Mouse (Mus musculus) cerebellum, postnatal 14 days (tissue): Measurements from ENCODE around the gene Evpl.
A peak's percentile ranks its signal among the peaks of the same experiment; 100 is the strongest.

Experiments used
- DNase-seq, 2 experiments: peaks; one replicate each; pipeline ENCODE4 v3.0.0; 2021; ENCODE audit warnings: mixed read lengths in 2 of 2

Gene Evpl

DNA sequence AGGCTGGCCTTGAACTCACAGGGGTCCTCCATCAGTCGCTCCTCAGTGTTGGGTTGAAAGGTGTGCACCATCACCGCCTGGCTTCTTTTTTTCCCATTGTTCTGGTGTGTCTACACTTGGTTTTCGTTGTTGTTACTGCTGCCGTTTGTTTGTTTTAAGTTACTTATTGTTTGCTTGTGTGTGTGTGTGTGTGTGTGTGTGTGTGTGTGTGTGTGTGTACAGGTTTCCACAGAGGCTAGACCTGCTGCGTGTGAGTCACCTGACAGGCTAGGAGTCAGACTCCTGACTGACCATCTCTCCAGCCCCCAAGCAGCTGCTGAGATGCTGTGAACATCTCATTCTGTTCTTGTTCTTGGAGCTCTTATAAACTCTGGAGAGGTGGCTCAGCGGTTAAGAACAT lies 25.0 kb downstream of the Evpl start:
- DNase-seq: no peak

GRCm38 (mm10) chr11:116210696-116211095 lies 27.2 kb downstream of the Evpl start:
- no peak for DNase-seq

DNA sequence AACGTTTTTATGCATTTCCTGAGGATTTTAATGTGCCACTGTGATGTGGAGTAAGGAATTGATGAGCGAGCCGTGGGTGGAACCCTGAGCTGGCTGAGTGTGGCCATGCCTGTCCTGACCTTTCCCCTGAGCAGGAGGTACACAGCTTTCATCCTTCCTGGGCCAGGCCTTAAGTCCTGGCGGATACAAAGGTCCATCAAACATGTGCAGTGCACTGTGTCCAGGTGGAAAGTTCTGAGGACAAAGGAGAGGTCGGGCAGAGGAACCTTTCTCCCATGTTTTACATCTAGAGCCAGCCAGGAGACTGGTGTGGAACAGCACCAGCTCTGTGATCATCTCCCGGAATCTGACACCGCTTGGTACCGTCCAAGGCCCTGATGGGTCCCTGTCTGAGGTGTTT lies 28.6 kb downstream of the Evpl start:
- DNase-seq: no peak

DNA sequence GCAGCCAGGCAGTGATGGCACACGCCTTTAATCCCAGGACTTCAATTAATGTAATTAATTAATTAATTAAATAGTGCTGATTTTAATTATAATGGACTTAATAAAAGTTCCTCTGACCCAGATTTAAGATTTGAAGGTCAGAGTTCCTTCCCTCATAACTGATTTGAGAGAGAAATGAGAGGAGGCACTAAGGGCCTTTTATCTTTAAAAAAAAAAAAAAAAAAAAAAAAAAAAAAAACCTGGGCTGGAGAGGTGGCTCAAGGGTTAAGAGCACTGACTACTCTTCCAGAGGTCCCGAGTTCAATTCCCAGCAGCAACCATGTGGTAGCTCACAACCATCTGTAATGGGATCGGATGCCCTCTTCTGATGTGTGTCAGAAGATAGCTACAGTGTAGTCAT lies 29.2 kb downstream of the Evpl start:
- DNase-seq: no peak

DNA sequence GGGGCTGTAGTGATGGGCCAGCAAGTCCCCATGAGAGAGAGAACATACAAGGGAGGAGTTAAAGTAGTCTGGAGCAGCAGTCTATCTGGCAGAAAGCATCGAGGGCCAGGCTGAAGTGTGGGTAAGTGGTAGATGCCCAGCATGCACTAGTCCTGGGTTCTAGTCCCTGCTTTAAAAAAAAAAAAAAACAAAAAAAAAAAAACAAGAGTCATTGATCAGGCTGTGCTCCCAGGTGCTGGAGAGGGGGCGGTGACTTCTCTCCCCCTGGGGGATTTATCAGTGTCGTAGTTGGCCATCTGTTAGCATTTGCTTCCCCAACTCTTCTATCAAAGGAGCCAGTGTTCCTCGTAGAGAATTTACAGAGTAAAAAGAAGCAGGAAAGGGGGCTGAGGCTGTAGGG lies 31.2 kb downstream of the Evpl start:
- DNase-seq: no peak

DNA sequence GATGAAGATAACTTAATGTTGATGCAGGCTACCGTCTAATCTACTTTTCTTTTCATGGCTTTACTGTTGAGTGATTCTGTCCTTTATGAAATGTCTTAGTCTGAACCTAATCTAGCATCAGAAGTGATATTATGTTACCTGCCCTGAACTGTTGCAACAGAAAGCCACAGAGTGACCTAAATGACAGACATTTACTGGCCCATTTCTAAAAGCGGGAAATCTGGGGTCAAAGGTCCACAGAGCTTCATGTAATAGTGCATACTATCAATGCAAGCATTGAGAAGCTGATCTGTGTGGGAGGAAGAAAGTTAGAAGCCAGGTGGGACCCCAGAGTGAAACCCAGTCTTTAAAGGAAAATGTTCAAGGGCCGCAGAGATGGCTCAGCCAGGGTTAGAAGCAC lies 34.7 kb downstream of the Evpl start:
- no peak for DNase-seq

GRCm38 (mm10) chr11:116201151-116201550 lies 36.7 kb downstream of the Evpl start:
- no peak for DNase-seq

DNA sequence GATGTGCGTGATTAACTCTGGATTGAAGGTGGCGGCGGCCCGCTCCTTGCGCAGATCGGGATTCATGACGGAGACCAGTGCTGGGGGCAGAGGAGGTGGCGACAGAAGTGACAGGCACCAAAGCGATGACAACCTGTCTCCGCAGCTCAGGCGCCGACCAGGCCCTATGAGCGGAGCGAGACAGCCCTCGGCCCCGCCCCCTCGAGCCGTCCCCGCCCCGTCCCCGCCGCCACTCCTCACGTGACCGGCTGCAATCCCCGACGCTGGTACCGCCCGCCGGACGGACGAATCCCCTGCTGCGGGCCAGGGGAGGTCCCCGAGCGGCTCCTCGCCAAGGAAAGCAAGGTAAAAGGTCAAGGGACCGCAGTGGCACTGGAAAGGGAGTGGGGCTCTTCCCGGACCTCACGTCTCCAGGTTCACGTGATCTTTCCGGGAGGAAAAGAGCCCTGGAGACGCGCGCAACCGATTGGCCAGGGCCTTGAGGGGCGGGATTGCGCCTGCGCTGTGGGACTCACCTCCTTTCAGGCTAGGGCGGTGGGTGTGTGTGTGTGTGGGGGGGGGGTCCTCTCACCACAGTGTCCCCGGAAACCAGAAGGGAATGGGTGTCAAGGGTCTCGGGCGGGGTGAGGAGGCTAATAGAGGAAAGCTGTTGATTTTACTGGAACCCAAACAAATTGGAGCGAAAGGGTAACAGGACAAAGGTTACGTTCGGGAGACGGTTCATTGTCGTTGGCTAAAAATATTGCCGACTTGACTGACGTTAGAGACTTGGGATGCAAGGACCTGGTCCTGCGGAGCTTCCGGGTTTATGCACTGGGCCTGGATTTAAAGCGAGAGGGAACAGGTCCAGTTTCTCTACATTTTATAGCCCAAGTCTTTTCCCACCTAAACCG lies 39.0 kb downstream of the Evpl start, which contains the start of the genes Ten1 and Acox1:
TSS of gene Ten1 (plus strand) at position 217 of the 893 bp plus-strand sequence.
TSS of gene Acox1 (minus strand) at position 407 of the 893 bp plus-strand sequence.
- DNase-seq: peak; percentile 98

DNA sequence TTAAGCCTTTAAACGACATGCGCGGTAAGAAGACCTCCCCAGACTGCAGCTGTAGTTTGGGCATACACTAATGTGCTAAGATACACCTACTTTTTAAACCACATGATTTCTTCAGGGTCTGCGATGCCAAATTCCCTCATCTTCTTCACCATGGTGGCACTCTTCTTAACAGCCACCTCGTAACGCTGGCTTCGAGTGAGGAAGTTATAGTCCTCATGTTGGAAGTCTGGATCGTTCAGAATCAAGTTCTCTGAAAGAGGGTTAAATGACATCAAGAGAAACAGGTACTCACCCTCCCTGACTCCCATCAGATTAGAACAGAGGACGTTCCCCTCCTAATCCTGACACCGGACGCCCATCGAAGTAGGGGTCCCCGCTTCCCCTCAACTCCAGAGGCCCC lies 39.7 kb downstream of the Evpl start:
- no peak for DNase-seq

- no peak for DNase-seq
Observed at GRCm38 (mm10) chr11:116197584-116197906, 40.3 kb downstream of the Evpl start.

DNA sequence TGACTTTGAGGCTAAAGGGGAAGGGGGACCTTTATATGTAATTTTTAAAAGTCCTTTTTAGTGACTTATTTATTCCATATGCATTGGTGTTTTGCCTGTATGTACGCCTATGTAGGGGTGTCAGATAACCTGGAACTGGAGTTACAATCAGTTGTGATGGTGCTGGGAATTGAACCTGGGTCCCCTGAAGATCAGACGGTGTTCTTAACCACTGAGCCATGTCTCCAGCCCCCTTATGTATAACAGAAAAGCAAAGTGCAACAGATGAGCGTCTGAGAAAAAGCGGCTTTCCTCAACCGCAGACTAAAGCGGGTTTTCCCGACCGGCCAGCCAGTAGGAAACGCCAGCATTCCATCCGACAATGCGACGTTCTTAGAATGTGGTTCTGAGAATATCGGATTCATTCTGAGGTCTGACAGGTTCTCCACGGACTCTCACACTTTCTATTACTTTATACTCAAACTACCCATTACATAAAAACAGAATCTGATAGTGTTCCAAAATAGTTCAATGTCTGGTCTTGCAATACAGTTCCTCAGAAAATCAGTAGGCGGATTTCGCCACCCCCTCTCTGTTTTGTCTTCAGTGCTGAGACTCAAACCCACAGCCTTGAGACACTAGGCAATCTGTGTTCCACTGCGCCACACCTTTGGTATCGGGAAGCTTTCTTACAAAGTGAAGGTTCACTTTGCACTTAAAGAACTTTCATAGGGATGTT lies 40.9 kb downstream of the Evpl start:
- no peak for DNase-seq

DNA sequence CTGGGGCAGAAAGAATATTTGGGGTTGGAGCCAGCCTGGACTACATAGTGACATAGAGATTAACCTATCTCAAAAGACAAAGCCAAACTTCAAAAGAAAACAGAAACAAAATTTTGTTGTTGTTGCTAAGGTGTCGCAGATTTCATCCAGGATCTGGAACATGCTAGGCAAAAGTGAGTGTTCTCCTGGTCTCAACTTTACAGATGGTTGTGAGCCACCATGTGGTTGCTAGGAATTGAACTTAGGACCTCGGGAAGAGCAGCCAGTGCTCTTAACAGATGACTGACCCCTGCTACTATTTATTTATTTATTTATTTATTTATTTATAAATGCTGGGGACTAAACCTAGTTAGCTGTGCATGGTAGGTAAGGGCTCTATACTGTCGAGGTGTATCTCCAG lies 41.5 kb downstream of the Evpl start:
- DNase-seq: no peak

- no peak for DNase-seq
Observed at GRCm38 (mm10) chr11:116195252-116195651, 42.6 kb downstream of the Evpl start.

DNA sequence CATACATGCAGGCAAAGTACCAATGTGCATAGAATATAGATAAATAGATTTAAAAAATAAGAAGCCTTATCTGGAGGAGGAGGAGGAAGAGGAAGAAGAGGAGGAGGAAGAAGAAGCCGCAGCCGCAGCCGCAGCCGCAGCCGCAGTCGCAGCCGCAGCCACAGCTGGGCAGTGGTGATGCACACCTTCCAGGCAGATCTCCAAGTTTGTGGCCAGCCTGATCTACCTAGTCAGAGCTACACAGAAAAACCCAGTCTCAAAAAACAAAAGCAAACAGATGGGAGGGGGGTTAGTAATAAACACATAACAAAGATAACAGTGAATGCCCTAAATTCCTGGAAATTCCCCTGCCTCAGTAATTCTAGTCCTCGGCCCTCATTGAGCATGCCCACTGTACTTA lies 43.3 kb downstream of the Evpl start:
- DNase-seq: no peak

DNA sequence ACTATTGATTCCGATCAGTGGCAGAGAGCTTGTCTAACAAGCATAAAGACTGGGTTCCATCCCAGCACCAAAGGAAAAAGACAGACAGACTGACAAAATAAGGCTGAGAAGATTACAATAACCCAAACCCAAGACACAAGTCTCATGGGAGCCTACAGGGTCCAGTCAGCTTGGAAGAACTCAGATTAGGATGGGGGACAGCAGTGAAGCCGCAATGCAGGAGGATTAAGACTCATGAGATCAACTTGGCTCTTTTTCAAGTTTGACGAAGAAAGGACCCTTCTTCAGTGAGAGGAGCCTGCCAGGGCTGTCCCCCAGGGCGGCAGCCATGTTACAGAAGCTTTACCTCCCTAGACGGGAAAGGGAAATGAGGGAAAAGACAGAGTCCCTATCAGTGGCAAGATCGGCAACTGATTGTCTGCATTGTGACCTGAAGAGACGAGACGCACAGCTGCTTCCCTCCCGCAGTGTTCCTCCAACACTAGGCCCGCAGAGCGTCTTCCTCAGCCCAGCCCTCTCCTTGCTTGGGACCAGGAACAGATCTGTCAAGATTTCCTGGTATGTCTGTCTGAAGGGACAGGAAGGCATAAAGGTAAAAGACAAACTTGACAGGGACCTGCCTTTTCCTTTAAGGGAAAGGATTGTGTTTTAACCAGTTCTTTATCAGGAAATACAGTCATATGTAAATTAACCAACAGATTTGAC lies 50.5 kb downstream of the Evpl start:
- no peak for DNase-seq

GRCm38 (mm10) chr11:116186360-116186759 lies 51.5 kb downstream of the Evpl start:
- no peak for DNase-seq

- peak in 1 of 2 experiments; percentile 26 for DNase-seq
Observed at GRCm38 (mm10) chr11:116185836-116186235, 52.0 kb downstream of the Evpl start.

DNA sequence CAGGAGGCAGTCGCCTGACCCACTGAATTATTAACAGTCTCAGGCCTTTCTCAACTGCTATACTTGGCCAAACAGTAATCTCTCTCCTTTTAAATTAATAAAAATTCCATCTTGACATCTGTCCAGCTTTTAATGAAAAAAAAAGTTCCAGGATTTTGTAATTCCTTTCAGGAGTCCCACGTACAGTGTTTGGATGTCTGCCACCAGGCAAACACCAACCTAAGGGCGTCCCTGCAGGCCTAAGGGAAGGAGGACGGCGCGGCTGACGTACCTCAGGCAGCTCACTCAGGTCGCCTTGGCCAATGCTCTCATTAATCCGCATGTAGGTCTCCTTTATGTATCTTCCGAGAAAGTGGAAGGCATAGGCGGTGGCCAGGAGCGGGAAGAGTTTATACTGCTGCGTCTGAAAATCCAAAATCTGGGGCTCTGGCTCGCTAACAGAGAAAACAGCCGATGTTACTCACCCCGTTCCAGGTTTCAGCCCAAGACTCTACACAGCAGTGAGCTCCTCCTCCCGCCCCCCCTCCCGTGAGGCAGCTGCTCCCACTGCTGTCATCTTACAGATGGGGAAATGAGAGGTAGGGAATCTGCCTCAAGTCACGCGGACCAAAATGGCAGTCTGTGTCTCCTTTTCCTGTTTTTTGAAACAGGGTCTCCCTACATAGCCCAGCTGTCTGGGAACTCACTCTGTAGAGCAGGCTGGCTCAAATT lies 59.3 kb downstream of the Evpl start:
- no peak for DNase-seq

DNA sequence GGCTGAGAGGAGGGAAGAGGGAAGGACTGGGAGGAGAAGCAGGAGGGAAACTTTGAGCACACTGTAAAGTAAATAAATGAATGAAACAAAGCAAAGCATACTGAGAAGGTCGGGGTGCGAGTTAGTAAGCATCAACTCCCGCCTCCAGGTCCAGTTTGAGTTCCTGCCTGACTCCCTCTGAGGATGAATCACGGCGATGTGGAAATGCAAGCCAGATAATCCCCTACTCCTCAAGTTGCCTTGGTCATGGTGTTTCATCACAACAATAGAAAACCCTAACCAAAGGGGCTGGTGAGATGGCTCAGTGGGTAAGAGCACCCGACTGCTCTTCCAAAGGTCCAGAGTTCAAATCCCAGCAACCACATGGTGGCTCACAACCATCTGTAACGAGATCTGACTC lies 61.9 kb downstream of the Evpl start:
- DNase-seq: no peak

DNA sequence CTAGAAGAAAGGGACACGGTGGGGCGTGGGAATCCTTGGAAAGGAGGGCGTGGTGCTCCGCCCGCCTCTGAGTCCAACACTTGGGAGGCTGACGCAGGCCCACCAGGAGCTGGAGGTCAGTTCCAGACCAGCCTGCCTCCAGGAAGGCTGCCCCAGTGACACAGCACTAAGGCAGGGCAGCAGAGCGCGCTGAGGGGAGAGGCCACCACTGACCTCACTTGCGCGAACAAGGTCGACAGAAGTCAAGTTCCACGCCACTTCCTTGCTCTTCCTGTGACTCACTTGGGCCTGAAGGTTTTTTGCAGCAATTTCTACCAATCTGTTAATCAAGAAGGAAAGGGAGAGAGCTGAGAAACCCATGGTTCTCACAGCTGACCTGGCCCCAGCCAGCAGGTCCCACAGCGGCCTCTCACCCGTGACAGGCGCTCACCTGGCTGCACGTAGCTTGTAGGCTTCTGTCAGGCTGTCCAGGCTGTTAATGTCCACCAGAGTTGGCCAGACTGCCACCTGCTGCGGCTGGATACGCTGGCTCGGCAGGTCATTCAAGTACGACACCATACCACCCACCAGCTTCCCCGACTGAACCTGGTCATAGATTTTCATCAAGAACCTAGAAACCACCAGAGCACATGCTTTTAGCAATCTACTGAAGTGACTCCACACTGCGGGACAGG lies 63.0 kb downstream of the Evpl start:
- DNase-seq: no peak

GRCm38 (mm10) chr11:116171959-116172358 lies 65.9 kb downstream of the Evpl start:
- DNase-seq: no peak
